Mouse (Mus musculus): ENCODE data around the gene Slc4a10. TPM values are rescaled to one million over a fixed set of nuclear protein-coding genes. Genes with fewer than 3 reads are reported as not detected.
"Not testable (repeated sequence)": the region's sequence is repeated elsewhere in the genome, so short reads cannot be mapped to it uniquely, and the experiment has no call there.

Gene Slc4a10
- total RNA-seq (2014; fragmentation: Nextera tagmentation) (not detected in 2 replicates), total RNA-seq (2017) (not detected in 2 replicates)

- no peak for ATAC-seq (replicated peaks; ENCODE audit: low FRiP score, low TSS enrichment, poor library complexity, severe bottlenecking)
Measured at GRCm38 (mm10) chr2:62046421-62046845, at the start of gene Slc4a10. Gene Slc4a10, plus strand, starts transcription at chr2:62046462.

- not testable (repeated sequence) for ATAC-seq (replicated peaks; ENCODE audit: low FRiP score, low TSS enrichment, poor library complexity, severe bottlenecking)
Measured at GRCm38 (mm10) chr2:62001251-62001650, 45.0 kb upstream of the Slc4a10 start.

- no peak for ATAC-seq (replicated peaks; ENCODE audit: low FRiP score, low TSS enrichment, poor library complexity, severe bottlenecking)
Measured at GRCm38 (mm10) chr2:62018209-62018608, 28.1 kb upstream of the Slc4a10 start.

GRCm38 (mm10) chr2:62046861-62047503 is 720 bp downstream of the Slc4a10 start:
- ATAC-seq (replicated peaks; ENCODE audit: low FRiP score, low TSS enrichment, poor library complexity, severe bottlenecking) = no peak

GRCm38 (mm10) chr2:62047504-62048005 is 1.3 kb downstream of the Slc4a10 start:
- ATAC-seq (replicated peaks; ENCODE audit: low FRiP score, low TSS enrichment, poor library complexity, severe bottlenecking) = no peak

GRCm38 (mm10) chr2:62048116-62048515 is 1.9 kb downstream of the Slc4a10 start:
- no peak for ATAC-seq (replicated peaks; ENCODE audit: low FRiP score, low TSS enrichment, poor library complexity, severe bottlenecking)

GRCm38 (mm10) chr2:62076512-62076911 is 30.2 kb downstream of the Slc4a10 start:
- no peak for ATAC-seq (replicated peaks; ENCODE audit: low FRiP score, low TSS enrichment, poor library complexity, severe bottlenecking)

- ATAC-seq (replicated peaks; ENCODE audit: low FRiP score, low TSS enrichment, poor library complexity, severe bottlenecking) = no peak
Measured at GRCm38 (mm10) chr2:62087566-62087965, 41.3 kb downstream of the Slc4a10 start.

GRCm38 (mm10) chr2:62088715-62089114 is 42.5 kb downstream of the Slc4a10 start:
- no peak for ATAC-seq (replicated peaks; ENCODE audit: low FRiP score, low TSS enrichment, poor library complexity, severe bottlenecking)

GRCm38 (mm10) chr2:62089208-62089607 is 42.9 kb downstream of the Slc4a10 start:
- no peak for ATAC-seq (replicated peaks; ENCODE audit: low FRiP score, low TSS enrichment, poor library complexity, severe bottlenecking)

- ATAC-seq (replicated peaks; ENCODE audit: low FRiP score, low TSS enrichment, poor library complexity, severe bottlenecking) = no peak
Measured at GRCm38 (mm10) chr2:62100526-62100925, 54.3 kb downstream of the Slc4a10 start.

- no peak for ATAC-seq (replicated peaks; ENCODE audit: low FRiP score, low TSS enrichment, poor library complexity, severe bottlenecking)
Measured at GRCm38 (mm10) chr2:62115346-62115745, 69.1 kb downstream of the Slc4a10 start.

- no peak for ATAC-seq (replicated peaks; ENCODE audit: low FRiP score, low TSS enrichment, poor library complexity, severe bottlenecking)
Measured at GRCm38 (mm10) chr2:62129975-62130374, 83.7 kb downstream of the Slc4a10 start.

- ATAC-seq (replicated peaks; ENCODE audit: low FRiP score, low TSS enrichment, poor library complexity, severe bottlenecking) = no peak
Measured at GRCm38 (mm10) chr2:62134911-62135310, 88.6 kb downstream of the Slc4a10 start.

- ATAC-seq (replicated peaks; ENCODE audit: low FRiP score, low TSS enrichment, poor library complexity, severe bottlenecking) = no peak
Measured at GRCm38 (mm10) chr2:62147636-62148035, 101.4 kb downstream of the Slc4a10 start.

- ATAC-seq (replicated peaks; ENCODE audit: low FRiP score, low TSS enrichment, poor library complexity, severe bottlenecking) = no peak
Measured at GRCm38 (mm10) chr2:62149421-62149820, 103.2 kb downstream of the Slc4a10 start.

- no peak for ATAC-seq (replicated peaks; ENCODE audit: low FRiP score, low TSS enrichment, poor library complexity, severe bottlenecking)
Measured at GRCm38 (mm10) chr2:62150830-62151229, 104.6 kb downstream of the Slc4a10 start.

GRCm38 (mm10) chr2:62210109-62210508 is 163.8 kb downstream of the Slc4a10 start:
- no peak for ATAC-seq (replicated peaks; ENCODE audit: low FRiP score, low TSS enrichment, poor library complexity, severe bottlenecking)

- no peak for ATAC-seq (replicated peaks; ENCODE audit: low FRiP score, low TSS enrichment, poor library complexity, severe bottlenecking)
Measured at GRCm38 (mm10) chr2:62211106-62211505, 164.8 kb downstream of the Slc4a10 start.

- no peak for ATAC-seq (replicated peaks; ENCODE audit: low FRiP score, low TSS enrichment, poor library complexity, severe bottlenecking)
Measured at GRCm38 (mm10) chr2:62227563-62227962, 181.3 kb downstream of the Slc4a10 start.

GRCm38 (mm10) chr2:62231271-62231670 is 185.0 kb downstream of the Slc4a10 start:
- no peak for ATAC-seq (replicated peaks; ENCODE audit: low FRiP score, low TSS enrichment, poor library complexity, severe bottlenecking)

All from megakaryocyte-erythroid progenitor cell, adult 5-6 weeks (primary cell).